Mouse (Mus musculus): Measurements from ENCODE around the gene Kcnh7. TPM values are rescaled to one million over a fixed set of nuclear protein-coding genes. Genes with fewer than 3 reads are reported as not detected.

The Kcnh7 gene
- polyA plus RNA-seq (2015; fragmentation: Nextera tagmentation; extraction: Ambion mirVana), result 0.49 and 0.59 TPM in 2 replicates

GRCm38 (mm10) chr2:63183563-63184545 lies at the start of gene Kcnh7:
Gene Kcnh7 (minus strand): TSS chr2:63184287.
- H3K36me3 ChIP-seq, result no peaks in the 10 kb centered on the region
- no peaks in the 10 kb centered on the region for H3K9me3 ChIP-seq
- no peak within 1 kb of the TSS for H3K9ac ChIP-seq
- H3K27ac ChIP-seq, result no peak within 1 kb of the TSS
- ATAC-seq, result peak; percentile 69
- H3K4me1 ChIP-seq (replicated peaks), result 0 out of 2 replicates have a peak, but pooled peaks cover 4% of the 10 kb centered on the region
- peaks cover 9% of the 10 kb centered on the region; the same call in 1 of the 2 replicates for H3K27me3 ChIP-seq (replicated peaks)
- H3K4me3 ChIP-seq (replicated peaks), result peak within 1 kb of the TSS; percentile 41
- H3K4me2 ChIP-seq (replicated peaks), result peak within 1 kb of the TSS; percentile 84
- 2% methylated on average over 47 of the region's 49 CpGs for WGBS

- H3K4me2 ChIP-seq (replicated peaks), result no peak overlapping the region
- H3K27me3 ChIP-seq (replicated peaks), result no peaks in the 10 kb centered on the region
- no peak for ATAC-seq
- H3K9me3 ChIP-seq, result no peaks in the 10 kb centered on the region
- 78% methylated on average over 3 of the region's 3 CpGs for WGBS
- H3K27ac ChIP-seq, result no peak overlapping the region
- no peak overlapping the region for H3K4me3 ChIP-seq (replicated peaks)
- H3K4me1 ChIP-seq (replicated peaks), result no peaks in the 10 kb centered on the region
- no peak overlapping the region for H3K9ac ChIP-seq
- H3K36me3 ChIP-seq, result no peaks in the 10 kb centered on the region
These were observed 23.3 kb upstream of the Kcnh7 start for GRCm38 (mm10) chr2:63207435-63207834.

- Histone ChIP-seq H3K27ac (no peak overlapping the region), H3K4me3 (replicated peaks) (no peak overlapping the region), H3K9me3 (no peaks in the 10 kb centered on the region), H3K27me3 (replicated peaks) (peaks cover 9% of the 10 kb centered on the region; the same call in 1 of the 2 replicates), H3K9ac (no peak overlapping the region), H3K4me2 (replicated peaks) (no peak overlapping the region), H3K4me1 (replicated peaks) (0 out of 2 replicates have a peak, but pooled peaks cover 4% of the 10 kb centered on the region), H3K36me3 (no peaks in the 10 kb centered on the region)
- ATAC-seq, result no peak
- WGBS, result 3% methylated on average over 2 of the region's 2 CpGs
These were observed 1.9 kb upstream of the Kcnh7 start for GRCm38 (mm10) chr2:63186014-63186413.

GRCm38 (mm10) chr2:63184551-63185430 lies 704 bp upstream of the Kcnh7 start:
- Histone ChIP-seq H3K9me3 (no peaks in the 10 kb centered on the region), H3K27me3 (replicated peaks) (peaks cover 9% of the 10 kb centered on the region; the same call in 1 of the 2 replicates), H3K27ac (no peak overlapping the region), H3K4me3 (replicated peaks) (peak overlapping the region; percentile 41), H3K4me1 (replicated peaks) (0 out of 2 replicates have a peak, but pooled peaks cover 4% of the 10 kb centered on the region), H3K36me3 (no peaks in the 10 kb centered on the region), H3K9ac (no peak overlapping the region), H3K4me2 (replicated peaks) (peak overlapping the region; percentile 84)
- WGBS, result under 1% methylated on average over 13 of the region's 15 CpGs
- ATAC-seq, result peak; percentile 49; the same call in 1 of the 2 replicates

- no peak overlapping the region for H3K9ac ChIP-seq
- ATAC-seq, result no peak
- H3K9me3 ChIP-seq, result no peaks in the 10 kb centered on the region
- H3K4me1 ChIP-seq (replicated peaks), result no peaks in the 10 kb centered on the region
- H3K4me2 ChIP-seq (replicated peaks), result no peak overlapping the region
- no peaks in the 10 kb centered on the region for H3K27me3 ChIP-seq (replicated peaks)
- no peak overlapping the region for H3K4me3 ChIP-seq (replicated peaks)
- no peak overlapping the region for H3K27ac ChIP-seq
- H3K36me3 ChIP-seq, result no peaks in the 10 kb centered on the region
These were observed 30.4 kb downstream of the Kcnh7 start for GRCm38 (mm10) chr2:63153701-63154100.

GRCm38 (mm10) chr2:63127762-63128516 lies 56.1 kb downstream of the Kcnh7 start:
- Histone ChIP-seq H3K36me3 (no peaks in the 10 kb centered on the region), H3K27ac (no peak overlapping the region), H3K4me2 (replicated peaks) (no peak overlapping the region), H3K4me3 (replicated peaks) (no peak overlapping the region), H3K9me3 (no peaks in the 10 kb centered on the region), H3K27me3 (replicated peaks) (no peaks in the 10 kb centered on the region), H3K9ac (no peak overlapping the region), H3K4me1 (replicated peaks) (no peaks in the 10 kb centered on the region)
- 25% methylated on average over 2 of the region's 2 CpGs for WGBS
- peak; percentile 63; the same call in 1 of the 2 replicates for ATAC-seq

GRCm38 (mm10) chr2:63120316-63120715 lies 63.8 kb downstream of the Kcnh7 start:
- ATAC-seq, result no peak
- 64% methylated on average over 3 of the region's 3 CpGs for WGBS
- Histone ChIP-seq H3K4me1 (replicated peaks) (no peaks in the 10 kb centered on the region), H3K9me3 (no peaks in the 10 kb centered on the region), H3K36me3 (no peaks in the 10 kb centered on the region), H3K4me2 (replicated peaks) (no peak overlapping the region), H3K27ac (no peak overlapping the region), H3K4me3 (replicated peaks) (no peak overlapping the region), H3K27me3 (replicated peaks) (no peaks in the 10 kb centered on the region), H3K9ac (no peak overlapping the region)

GRCm38 (mm10) chr2:63117209-63118193 lies 66.6 kb downstream of the Kcnh7 start:
- ATAC-seq, result no peak
- Histone ChIP-seq H3K27ac (no peak overlapping the region), H3K36me3 (no peaks in the 10 kb centered on the region), H3K9me3 (no peaks in the 10 kb centered on the region), H3K9ac (no peak overlapping the region), H3K4me3 (replicated peaks) (no peak overlapping the region), H3K4me2 (replicated peaks) (no peak overlapping the region), H3K4me1 (replicated peaks) (no peaks in the 10 kb centered on the region), H3K27me3 (replicated peaks) (no peaks in the 10 kb centered on the region)
- 78% methylated on average over 4 of the region's 4 CpGs for WGBS

GRCm38 (mm10) chr2:63105971-63106370 lies 78.1 kb downstream of the Kcnh7 start:
- no peaks in the 10 kb centered on the region for H3K4me1 ChIP-seq (replicated peaks)
- ATAC-seq, result peak; percentile 94
- 55% methylated on average over 2 of the region's 2 CpGs for WGBS
- no peak overlapping the region for H3K27ac ChIP-seq
- no peak overlapping the region for H3K9ac ChIP-seq
- no peaks in the 10 kb centered on the region for H3K36me3 ChIP-seq
- no peak overlapping the region for H3K4me2 ChIP-seq (replicated peaks)
- H3K4me3 ChIP-seq (replicated peaks), result no peak overlapping the region
- no peaks in the 10 kb centered on the region for H3K27me3 ChIP-seq (replicated peaks)
- H3K9me3 ChIP-seq, result no peaks in the 10 kb centered on the region

- Histone ChIP-seq H3K4me1 (replicated peaks) (no peaks in the 10 kb centered on the region), H3K27ac (no peak overlapping the region), H3K36me3 (no peaks in the 10 kb centered on the region), H3K4me2 (replicated peaks) (no peak overlapping the region), H3K4me3 (replicated peaks) (no peak overlapping the region), H3K9ac (no peak overlapping the region), H3K27me3 (replicated peaks) (no peaks in the 10 kb centered on the region), H3K9me3 (no peaks in the 10 kb centered on the region)
- ATAC-seq, result no peak
These were observed 84.4 kb downstream of the Kcnh7 start for GRCm38 (mm10) chr2:63099676-63100075.

GRCm38 (mm10) chr2:63091775-63092174 lies 92.3 kb downstream of the Kcnh7 start:
- H3K4me3 ChIP-seq (replicated peaks), result no peak overlapping the region

More at GRCm38 (mm10) chr2:63091775-63092174, 92.3 kb downstream of the Kcnh7 start:
- Histone ChIP-seq H3K9ac (no peak overlapping the region), H3K9me3 (no peaks in the 10 kb centered on the region), H3K4me2 (replicated peaks) (no peak overlapping the region), H3K27ac (no peak overlapping the region), H3K27me3 (replicated peaks) (no peaks in the 10 kb centered on the region), H3K36me3 (no peaks in the 10 kb centered on the region), H3K4me1 (replicated peaks) (no peaks in the 10 kb centered on the region)
- ATAC-seq, result no peak
- 61% methylated on average over 4 of the region's 4 CpGs for WGBS

Data from intestine, embryonic 15.5 days (tissue).